Mouse (Mus musculus) heart, postnatal 0 days (tissue): ENCODE measurements around the gene Tac4.

Experiments used
- CTCF ChIP-seq: IDR thresholded peaks from 2 replicates; pipeline ENCODE4 v1.5.1; 2016; ENCODE audit warnings: antibody characterized with exemption, control low read depth, low read depth
- EP300 ChIP-seq: IDR thresholded peaks from 2 replicates; pipeline ENCODE4 v1.6.1; 2016; ENCODE audit warnings: antibody characterized with exemption, low read depth

DNA sequence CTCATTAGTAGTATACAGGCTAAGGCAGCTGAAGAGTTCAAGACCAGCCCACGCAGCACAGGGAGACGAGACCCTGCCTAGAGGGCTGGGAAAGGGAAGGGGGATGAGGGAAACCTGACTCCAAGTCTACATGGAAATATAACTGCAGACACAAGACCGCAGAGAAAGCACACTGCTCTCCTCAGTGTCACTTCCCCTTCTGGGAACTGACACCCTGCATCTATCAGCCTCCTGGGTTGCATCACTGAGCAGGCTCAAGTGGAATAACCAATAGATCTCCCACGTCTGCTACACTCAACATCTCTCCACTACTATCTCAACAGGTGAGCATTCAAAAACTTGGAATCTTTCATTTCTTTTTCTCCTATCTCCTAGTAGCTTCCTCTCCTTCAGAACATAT is 30.7 kb downstream of the Tac4 start:
- TF ChIP-seq CTCF: no peak
- no peak for TF ChIP-seq EP300
